Mouse (Mus musculus) spleen, postnatal 36 days (tissue): ENCODE results near the gene Ptpre.
A peak's percentile ranks its signal among the peaks of the same experiment; 100 is the strongest.

Experiments
- DNase-seq, 2 experiments: peaks; one replicate each; pipeline ENCODE4 v3.0.0; 2022; ENCODE audit warnings: low spot score in 2 of 2, mixed read lengths in 1 of 2

Gene Ptpre

GRCm38 (mm10) chr7:135578715-135579325, 41.5 kb downstream of the Ptpre start:
- no peak for DNase-seq

- peak; percentile 33 to 43 for DNase-seq
Measured at GRCm38 (mm10) chr7:135580306-135581091, 43.2 kb downstream of the Ptpre start.

- DNase-seq, result peak; percentile 26 to 43
Measured at GRCm38 (mm10) chr7:135581128-135581527, 43.8 kb downstream of the Ptpre start.

GRCm38 (mm10) chr7:135585125-135585687, 47.9 kb downstream of the Ptpre start:
- no peak for DNase-seq

GRCm38 (mm10) chr7:135586402-135586801, 49.1 kb downstream of the Ptpre start:
- no peak for DNase-seq

GRCm38 (mm10) chr7:135587821-135588575, 50.7 kb downstream of the Ptpre start:
- DNase-seq, result no peak

GRCm38 (mm10) chr7:135588620-135589309, 51.5 kb downstream of the Ptpre start:
- DNase-seq, result no peak

- DNase-seq, result no peak
Measured at GRCm38 (mm10) chr7:135591461-135591860, 54.2 kb downstream of the Ptpre start.

- DNase-seq, result no peak
Measured at GRCm38 (mm10) chr7:135593286-135593685, 56.0 kb downstream of the Ptpre start.

GRCm38 (mm10) chr7:135593825-135594224, 56.5 kb downstream of the Ptpre start:
- no peak for DNase-seq

- no peak for DNase-seq
Measured at GRCm38 (mm10) chr7:135594676-135595075, 57.4 kb downstream of the Ptpre start.

GRCm38 (mm10) chr7:135595640-135596174, 58.4 kb downstream of the Ptpre start:
- DNase-seq, result no peak

GRCm38 (mm10) chr7:135597006-135597405, 59.7 kb downstream of the Ptpre start:
- no peak for DNase-seq

GRCm38 (mm10) chr7:135597604-135598289, 60.5 kb downstream of the Ptpre start:
- DNase-seq, result no peak

GRCm38 (mm10) chr7:135598303-135598855, 61.1 kb downstream of the Ptpre start:
- DNase-seq, result peak in 1 of 2 experiments; percentile 43

- DNase-seq, result no peak
Measured at GRCm38 (mm10) chr7:135600076-135600475, 62.8 kb downstream of the Ptpre start.

- DNase-seq, result no peak
Measured at GRCm38 (mm10) chr7:135601607-135602006, 64.3 kb downstream of the Ptpre start.

GRCm38 (mm10) chr7:135602265-135602664, 65.0 kb downstream of the Ptpre start:
- DNase-seq, result no peak

- no peak for DNase-seq
Measured at GRCm38 (mm10) chr7:135602881-135603523, 65.7 kb downstream of the Ptpre start.
